ENCODE assay signal across 8 mouse cellular contexts in the genomic region with DNA sequence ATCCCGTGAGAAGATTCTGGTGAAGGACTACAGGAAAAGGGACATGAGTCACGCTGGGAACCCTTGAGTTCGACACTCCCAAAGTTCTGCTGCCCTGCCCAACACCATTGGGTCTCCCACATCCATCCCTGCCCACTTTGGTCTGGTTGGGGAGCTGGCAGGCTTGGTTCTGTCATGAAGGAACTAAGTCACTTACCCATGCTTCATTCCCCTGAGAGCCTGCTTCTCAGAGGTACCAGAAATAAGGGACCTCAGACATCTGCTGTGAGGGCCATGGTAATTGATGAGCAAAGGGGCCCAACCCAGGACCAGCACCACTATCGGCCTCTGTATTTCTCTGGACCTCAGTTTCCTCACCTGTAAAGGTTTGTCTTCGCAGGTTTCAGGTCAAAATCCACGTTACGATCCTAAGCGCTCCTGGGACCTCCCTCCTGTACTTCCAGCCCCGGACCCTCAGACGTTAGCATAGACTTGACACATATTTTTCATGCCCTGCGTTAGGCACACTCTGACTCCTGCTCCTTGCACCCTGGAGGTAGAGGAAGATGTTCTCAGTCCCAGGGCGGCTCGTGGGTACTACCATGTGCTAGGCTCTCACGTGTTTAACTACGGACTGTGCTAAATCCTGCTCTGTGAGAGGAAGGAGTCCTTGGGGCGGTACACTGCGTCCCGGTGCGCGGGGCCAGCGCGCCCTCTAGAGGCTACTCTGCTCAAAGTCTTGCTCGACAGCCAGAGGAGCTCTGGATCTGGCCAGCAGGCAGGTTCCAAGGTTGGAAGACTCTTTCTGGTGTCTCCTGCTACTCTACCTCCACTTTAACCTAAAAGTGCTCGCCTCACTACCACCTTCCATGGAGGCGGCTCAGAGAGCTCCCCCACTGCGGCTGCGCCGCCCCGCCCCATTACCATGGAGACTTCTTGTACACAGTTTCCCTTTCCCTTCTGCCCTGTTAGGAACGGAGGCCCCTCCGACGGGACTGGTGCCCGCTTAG. TPM values are rescaled to one million over a fixed set of nuclear protein-coding genes. Genes with fewer than 3 reads are reported as not detected.
A peak's percentile ranks its signal among the peaks of the same experiment; 100 is the strongest.
DNase-seq lines count a peak whose midpoint lies in the region; ATAC-seq and TF ChIP-seq lines count a peak whose summit lies in the region.

Wdr38 (plus strand) TSS at position 91 of the 989 bp plus-strand sequence.

- no peaks in the 10 kb centered on the region for H3K9me3 ChIP-seq in erythroblast, embryonic 14.5 days (ENCODE audit: control insufficient read depth, low read length)
- H3K9me3 ChIP-seq in heart, embryonic 13.5 days: no peaks in the 10 kb centered on the region
- H3K9me3 ChIP-seq in kidney, postnatal 0 days (replicated peaks; ENCODE audit: low read length): no peaks in the 10 kb centered on the region

- H3K4me3 ChIP-seq in erythroblast, embryonic 14.5 days (replicated peaks): peak within 1 kb of the TSS; percentile 63
- H3K4me3 ChIP-seq in heart, embryonic 13.5 days: peak within 1 kb of the TSS; percentile 57
- H3K4me3 ChIP-seq in kidney, postnatal 0 days (replicated peaks; ENCODE audit: low read depth, low read length): peak within 1 kb of the TSS; percentile 34
- peak within 1 kb of the TSS; percentile 67 for H3K4me3 ChIP-seq in liver, adult 2 months (ENCODE audit: insufficient read depth, low read depth, low read length)

- H3K4me1 ChIP-seq in erythroblast, embryonic 14.5 days (ENCODE audit: control insufficient read depth): peaks cover 45% of the 10 kb centered on the region
- peaks cover 14% of the 10 kb centered on the region for H3K4me1 ChIP-seq in heart, embryonic 13.5 days
- H3K4me1 ChIP-seq in kidney, postnatal 0 days (replicated peaks; ENCODE audit: insufficient read depth, low read length): no peaks in the 10 kb centered on the region
- H3K4me1 ChIP-seq in liver, adult 2 months (ENCODE audit: control insufficient read depth, insufficient read depth, low read length): peaks cover 2% of the 10 kb centered on the region; the same call in 1 of the 2 replicates

- ATAC-seq in heart, embryonic 13.5 days (ENCODE audit: extremely low read depth, insufficient number of reproducible peaks, low FRiP score, low TSS enrichment): peak; percentile 69
- ATAC-seq in kidney, postnatal 0 days (replicated peaks; ENCODE audit: low FRiP score, low read depth): peak; percentile 91
- ATAC-seq in monocyte, adult 5-6 weeks (replicated peaks; ENCODE audit: insufficient number of reproducible peaks, low FRiP score, low TSS enrichment, poor library complexity, severe bottlenecking): peak; percentile 81

- H3K27me3 ChIP-seq in erythroblast, embryonic 14.5 days (ENCODE audit: control insufficient read depth): no peaks in the 10 kb centered on the region
- no peaks in the 10 kb centered on the region for H3K27me3 ChIP-seq in heart, embryonic 13.5 days (replicated peaks)
- no peaks in the 10 kb centered on the region for H3K27me3 ChIP-seq in kidney, postnatal 0 days (ENCODE audit: insufficient read depth, low read length)
- H3K27me3 ChIP-seq in liver, adult 2 months (ENCODE audit: control insufficient read depth, insufficient read depth, low read length): no peaks in the 10 kb centered on the region

- peak within 1 kb of the TSS; percentile 80 for H3K9ac ChIP-seq in heart, embryonic 13.5 days
- H3K9ac ChIP-seq in kidney, postnatal 0 days (ENCODE audit: low read depth, low read length): peak within 1 kb of the TSS; percentile 57
- H3K9ac ChIP-seq in liver, adult 2 months (ENCODE audit: low read depth, low read length): peak within 1 kb of the TSS; percentile 67

- peak within 1 kb of the TSS; percentile 74 for H3K4me2 ChIP-seq in heart, embryonic 13.5 days
- peak within 1 kb of the TSS; percentile 61 for H3K4me2 ChIP-seq in kidney, postnatal 0 days (ENCODE audit: low read length)

- H3K79me2 ChIP-seq in liver, adult 2 months (ENCODE audit: control insufficient read depth, insufficient read depth, low read length): no peaks in the 10 kb centered on the region

- 9% methylated on average over 33 of the region's 33 CpGs for WGBS in heart, embryonic 13.5 days
- WGBS in kidney, postnatal 0 days: 12% methylated on average over 33 of the region's 33 CpGs
- WGBS in liver, adult 2 months: 12% methylated on average over 33 of the region's 33 CpGs

- TF ChIP-seq POLR2A in liver, adult 2 months (IDR thresholded peaks at IDR 0.05; ENCODE audit: extremely low read depth, insufficient read depth, low read length): no peak

- no peak within 1 kb of the TSS; the same call in 1 of the 2 replicates for H3K27ac ChIP-seq in heart, embryonic 13.5 days (replicated peaks)
- no peak within 1 kb of the TSS; the same call in 1 of the 2 replicates for H3K27ac ChIP-seq in kidney, postnatal 0 days
- H3K27ac ChIP-seq in liver, adult 2 months (replicated peaks; ENCODE audit: insufficient read depth, low read depth, low read length): peak within 1 kb of the TSS; percentile 75

- peaks cover 37% of the 10 kb centered on the region for H3K36me3 ChIP-seq in erythroblast, embryonic 14.5 days (ENCODE audit: control insufficient read depth)
- H3K36me3 ChIP-seq in heart, embryonic 13.5 days: peaks cover 32% of the 10 kb centered on the region
- peaks cover 21% of the 10 kb centered on the region for H3K36me3 ChIP-seq in kidney, postnatal 0 days (ENCODE audit: insufficient read depth, low read length)
- peaks cover 2% of the 10 kb centered on the region; the same call in 1 of the 2 replicates for H3K36me3 ChIP-seq in liver, adult 2 months (ENCODE audit: control insufficient read depth, insufficient read depth, low read length)

- peak; percentile 95 for TF ChIP-seq CTCF in kidney, postnatal 0 days (IDR thresholded peaks at IDR 0.05; ENCODE audit: low read depth)
- TF ChIP-seq CTCF in liver, adult 2 months (IDR thresholded peaks at IDR 0.05; ENCODE audit: low read depth, low read length): peak; percentile 95

- peak; percentile 90 for DNase-seq in CD4-positive, CD25-positive, alpha-beta regulatory T cell, adult 2 months (ENCODE audit: low read depth, low spot score)
- DNase-seq in brain, embryonic 18.5 days (ENCODE audit: low read depth, low spot score): peak; percentile 39
- DNase-seq in kidney, postnatal 0 days (ENCODE audit: low spot score): peak; percentile 93
- DNase-seq in liver, adult 2 months (ENCODE audit: extremely low read depth, low read depth, low spot score): peak; percentile 79
- DNase-seq in spleen, postnatal 36 days (ENCODE audit: low spot score in 2 of 2): peak; percentile 85 to 89

RNA-seq across cellular contexts. Expression of gene Wdr38, which starts in this region (rescaled TPM):
- polyA plus RNA-seq in erythroblast, embryonic 14.5 days (2012): not detected in 2 replicates
- polyA plus RNA-seq in heart, embryonic 13.5 days (2015; fragmentation: Nextera tagmentation; extraction: Ambion mirVana): 1.1 and 1.3 TPM in 2 replicates
- polyA plus RNA-seq in kidney, postnatal 0 days (2015; fragmentation: Nextera tagmentation; extraction: Ambion mirVana): 1.5 and 1.6 TPM in 2 replicates
- total RNA-seq in liver, adult 2 months (2014; rRNA removed): 0.55 and 0.67 TPM in 2 replicates
- polyA plus RNA-seq in liver, adult 2 months (2012; rRNA removed): 0.34 TPM in 2 replicates
- total RNA-seq in monocyte, adult 5-6 weeks (2017): 0.68 to 1.2 TPM (median 0.95 TPM) in 3 replicates

Comparison
In these comparisons a context has a peak if more than half of its experiments do, and no peak if none do; other contexts are left out.
1. Peak in DNase-seq, H3K4me3 ChIP-seq, H3K27ac ChIP-seq and H3K9ac ChIP-seq in liver, adult 2 months; RNA of the gene not detected or under 1 TPM.
2. DNase-seq: peak in every context shown above with its lines; median percentile 93 in kidney, postnatal 0 days; 90 in CD4-positive, CD25-positive, alpha-beta regulatory T cell, adult 2 months; 87 in spleen, postnatal 36 days; 79 in liver, adult 2 months; 39 in brain, embryonic 18.5 days.